Mouse (Mus musculus) thymus, postnatal 14 days (tissue): ENCODE results near the gene Nek6.

Source experiments
- DNase-seq: peaks from one replicate; pipeline ENCODE4 v3.0.0; 2021

Gene Nek6

DNA sequence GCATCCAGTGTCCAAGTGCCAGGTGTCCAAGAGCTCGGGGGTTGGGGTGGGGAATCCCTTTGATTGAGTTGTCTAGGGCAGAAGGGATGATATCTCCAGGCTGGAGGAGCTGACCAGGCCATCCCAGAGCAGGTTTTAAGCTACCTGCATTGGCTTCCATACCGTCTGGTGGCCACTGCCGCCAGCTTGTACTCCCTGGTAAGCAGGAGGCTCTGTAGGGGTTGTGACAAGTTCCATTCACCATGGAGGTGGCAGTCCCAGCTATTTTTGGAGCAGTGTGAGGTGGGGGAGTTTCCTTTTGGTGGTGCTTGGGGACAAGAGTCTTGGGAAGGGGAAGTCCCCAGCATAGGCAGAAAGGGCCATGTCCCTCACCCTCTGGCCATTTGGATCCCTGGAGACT lies 29.7 kb downstream of the Nek6 start:
- no peak for DNase-seq

DNA sequence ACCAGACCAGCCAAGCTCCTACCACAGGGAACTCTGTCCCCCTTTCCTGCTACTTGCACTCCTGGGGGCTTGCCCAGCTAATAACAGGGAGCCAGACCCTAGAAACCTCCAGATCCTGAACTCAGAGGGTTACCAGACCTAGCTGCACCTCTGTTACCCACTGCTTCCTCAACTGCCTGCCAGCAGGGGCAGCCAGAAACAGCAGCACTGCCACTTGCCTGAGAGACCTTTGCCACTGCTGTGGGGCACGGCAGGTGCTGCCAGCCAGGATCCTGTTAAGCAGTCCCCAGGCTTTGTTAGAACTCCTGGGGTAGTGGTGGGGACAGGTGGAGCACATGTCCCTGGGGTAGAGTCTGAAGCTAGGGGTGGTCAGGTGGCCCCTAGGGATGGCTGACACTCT lies 30.1 kb downstream of the Nek6 start:
- DNase-seq: no peak

DNA sequence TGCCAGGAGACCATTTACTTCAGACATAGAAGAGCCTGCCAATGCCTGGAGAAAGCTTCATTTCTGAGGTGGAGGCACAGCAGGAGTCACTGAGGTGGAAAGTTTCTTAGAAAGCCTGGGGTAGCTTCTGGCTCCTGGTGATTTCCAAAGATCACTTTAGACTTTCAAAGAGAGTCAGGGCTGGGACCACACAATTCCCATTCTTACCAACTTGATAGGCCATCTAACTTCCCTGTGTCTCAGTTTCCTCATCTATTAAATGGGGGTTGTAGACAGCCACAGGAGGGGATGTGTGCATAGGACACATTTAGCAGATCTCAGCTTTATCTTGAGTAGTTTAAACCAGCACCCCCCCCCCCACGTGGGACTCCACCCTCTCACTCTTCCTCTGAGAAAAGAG lies 30.9 kb downstream of the Nek6 start:
- DNase-seq: no peak

DNA sequence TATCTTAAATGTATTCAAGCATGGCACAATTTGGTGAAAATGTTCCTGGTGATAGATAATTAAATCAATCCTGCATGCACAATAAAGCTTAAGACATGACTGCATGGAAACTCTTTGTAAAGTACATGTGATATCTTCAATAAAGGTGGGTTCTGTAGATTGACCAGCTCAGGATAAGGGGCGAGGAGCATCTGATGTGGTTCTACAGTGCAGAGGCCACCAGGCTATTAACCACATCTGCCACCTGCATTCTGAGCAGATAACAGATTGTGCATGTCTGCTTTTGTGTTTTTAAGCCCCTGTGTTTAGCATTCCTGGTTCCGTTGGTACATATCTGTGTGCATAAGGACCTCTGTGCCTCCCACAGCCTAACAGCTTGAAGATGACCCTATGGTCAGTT lies 31.7 kb downstream of the Nek6 start:
- DNase-seq: no peak

DNA sequence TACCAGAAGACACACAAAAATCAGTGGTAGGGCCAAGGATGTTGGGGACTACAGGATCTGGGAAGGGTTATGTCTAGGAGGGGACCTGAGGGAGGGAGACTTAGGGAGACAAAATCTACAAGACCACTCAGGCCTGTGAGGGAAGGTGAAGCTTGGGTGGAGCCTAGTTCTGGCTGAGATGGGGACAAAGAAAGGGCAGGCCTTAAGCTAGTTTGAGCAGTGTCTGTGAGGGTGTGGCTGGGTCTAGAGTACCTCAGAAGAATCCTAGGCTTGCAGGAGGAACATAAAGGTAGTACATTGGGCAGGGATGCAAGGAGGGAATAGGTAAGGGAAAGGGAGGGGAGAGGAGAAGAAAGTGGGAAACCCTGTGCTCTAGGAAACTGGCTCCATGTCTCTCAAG lies 32.9 kb downstream of the Nek6 start:
- no peak for DNase-seq

DNA sequence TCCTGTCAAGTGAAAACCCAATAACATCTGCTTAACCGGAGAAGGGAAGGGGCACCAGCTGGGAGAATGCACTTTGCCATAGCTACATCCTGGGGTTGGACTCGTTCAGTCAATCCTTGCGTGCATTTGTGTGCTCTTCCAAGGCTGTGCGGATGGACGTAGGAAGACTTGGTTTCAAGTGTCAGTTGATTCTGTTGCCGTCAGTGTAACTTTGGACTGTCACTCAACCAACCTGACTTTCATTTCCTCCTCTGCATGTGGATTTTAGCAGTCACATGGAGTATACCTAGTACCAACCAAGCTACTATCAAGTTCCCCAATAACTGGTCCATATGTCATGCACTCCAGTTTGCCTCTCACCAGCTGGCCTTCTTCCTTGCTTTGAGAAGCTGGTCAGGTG lies 33.5 kb downstream of the Nek6 start:
- DNase-seq: no peak

DNA sequence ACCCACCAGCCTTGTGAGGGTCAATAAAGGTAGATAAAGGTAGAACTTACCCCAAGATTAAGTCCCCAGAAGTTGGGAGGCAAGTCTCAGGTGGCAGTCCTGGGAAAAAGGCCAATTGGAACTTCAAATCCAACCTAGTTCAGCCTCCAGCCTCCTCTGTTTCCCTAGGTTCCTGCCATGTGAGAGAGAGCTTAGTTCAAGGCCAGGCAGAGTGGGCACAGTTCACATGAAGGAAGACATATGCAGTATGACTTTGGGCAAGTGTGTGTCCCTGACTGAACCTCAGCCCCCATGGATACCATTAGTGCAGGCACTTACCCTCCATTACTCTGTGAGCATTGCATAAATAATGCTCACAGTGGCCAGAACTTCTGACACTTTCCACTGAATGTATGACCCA lies 34.3 kb downstream of the Nek6 start:
- DNase-seq: no peak

DNA sequence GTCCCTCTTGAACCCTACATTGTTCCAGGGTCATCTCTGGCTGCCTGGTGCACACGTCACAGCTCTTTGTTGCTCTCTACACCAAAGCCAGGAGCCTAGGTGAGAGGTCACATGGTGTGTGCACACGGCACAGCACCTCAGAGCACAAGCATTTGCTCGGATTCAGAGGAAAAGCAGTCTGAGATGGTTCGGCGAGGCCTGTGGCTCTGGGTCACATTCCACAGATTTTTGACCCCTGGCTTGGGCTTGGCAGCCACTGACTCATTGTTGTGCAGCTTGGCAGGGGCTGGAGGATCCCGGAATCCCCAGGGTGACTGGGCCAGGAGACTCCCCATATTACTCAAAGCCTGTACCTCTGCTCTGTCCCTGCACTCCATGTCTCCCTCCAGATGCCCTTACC lies 34.8 kb downstream of the Nek6 start:
- no peak for DNase-seq

DNA sequence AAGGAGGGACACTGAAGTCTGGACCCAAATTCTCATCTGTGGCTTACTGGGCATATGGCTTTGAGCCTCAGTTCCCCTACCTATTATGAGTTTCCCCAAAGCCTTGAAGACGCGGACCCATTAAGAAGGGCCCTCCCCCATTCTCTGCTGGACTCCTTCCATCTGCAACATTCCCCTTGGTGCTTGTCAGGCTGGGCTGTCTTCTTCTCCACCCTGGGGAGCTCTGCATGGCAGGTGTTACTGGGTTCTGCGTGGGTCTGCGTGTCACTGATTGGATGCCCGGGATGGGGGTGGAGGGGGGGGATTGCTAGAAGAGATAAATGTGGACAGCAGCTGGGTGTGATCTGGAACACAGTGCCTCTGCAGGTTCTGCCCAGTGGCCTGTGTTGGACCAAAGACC lies 35.3 kb downstream of the Nek6 start:
- DNase-seq: no peak

DNA sequence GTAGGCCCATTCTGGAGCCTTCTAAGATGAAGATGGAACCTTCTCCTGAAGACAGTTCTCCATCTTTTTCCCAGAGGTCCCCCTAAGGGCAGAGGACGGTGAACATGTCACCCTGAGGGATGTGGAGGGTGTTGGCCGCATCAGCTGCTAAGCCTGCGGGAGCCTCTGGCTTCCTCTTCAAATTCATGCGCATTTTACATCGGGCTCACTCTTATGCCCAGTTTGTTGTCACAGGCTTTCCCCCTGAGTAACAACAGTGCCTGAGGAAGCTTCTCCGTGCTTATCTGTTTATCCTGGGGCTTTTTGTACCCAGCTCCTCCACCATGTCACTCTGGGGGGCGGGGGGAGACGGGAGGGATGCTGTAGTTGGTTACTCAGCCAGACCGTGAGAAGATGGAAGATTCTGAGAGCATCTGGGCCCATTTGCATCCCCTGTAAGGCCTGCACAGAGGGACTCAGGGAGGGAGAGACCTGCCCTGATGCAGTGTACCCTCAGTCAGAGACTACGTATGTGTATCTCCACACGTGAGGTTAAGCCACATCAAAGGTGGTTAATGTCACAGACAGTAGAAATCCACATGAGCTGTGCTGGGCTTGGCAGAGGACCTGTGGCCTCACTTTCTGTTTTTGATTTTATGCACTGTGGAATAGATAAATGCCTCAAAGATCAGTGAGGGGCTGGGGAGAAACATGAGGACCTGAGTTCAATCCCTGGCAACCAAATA lies 36.5 kb downstream of the Nek6 start:
- DNase-seq: no peak

DNA sequence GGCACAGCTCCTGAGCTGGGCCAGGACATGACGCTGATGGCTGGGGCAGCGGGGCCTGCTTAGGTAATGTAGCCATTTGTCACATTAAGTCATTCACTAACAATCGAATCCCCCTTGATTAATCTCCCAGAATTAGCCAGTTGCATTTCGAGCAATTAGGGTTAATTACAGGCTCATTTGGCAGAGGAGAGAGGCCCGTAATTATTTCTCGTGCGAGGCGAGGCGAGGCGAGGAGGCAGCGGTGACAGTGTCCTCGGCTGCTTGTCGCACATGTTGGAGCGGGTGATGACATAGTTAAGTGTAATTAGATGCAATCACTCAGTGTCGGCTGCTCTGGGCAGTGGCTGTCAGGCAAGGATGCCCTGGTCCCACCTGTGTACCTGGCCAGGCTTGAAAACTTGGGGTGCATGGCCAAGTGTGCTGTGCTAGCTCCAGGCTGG lies 40.6 kb downstream of the Nek6 start:
- no peak for DNase-seq

DNA sequence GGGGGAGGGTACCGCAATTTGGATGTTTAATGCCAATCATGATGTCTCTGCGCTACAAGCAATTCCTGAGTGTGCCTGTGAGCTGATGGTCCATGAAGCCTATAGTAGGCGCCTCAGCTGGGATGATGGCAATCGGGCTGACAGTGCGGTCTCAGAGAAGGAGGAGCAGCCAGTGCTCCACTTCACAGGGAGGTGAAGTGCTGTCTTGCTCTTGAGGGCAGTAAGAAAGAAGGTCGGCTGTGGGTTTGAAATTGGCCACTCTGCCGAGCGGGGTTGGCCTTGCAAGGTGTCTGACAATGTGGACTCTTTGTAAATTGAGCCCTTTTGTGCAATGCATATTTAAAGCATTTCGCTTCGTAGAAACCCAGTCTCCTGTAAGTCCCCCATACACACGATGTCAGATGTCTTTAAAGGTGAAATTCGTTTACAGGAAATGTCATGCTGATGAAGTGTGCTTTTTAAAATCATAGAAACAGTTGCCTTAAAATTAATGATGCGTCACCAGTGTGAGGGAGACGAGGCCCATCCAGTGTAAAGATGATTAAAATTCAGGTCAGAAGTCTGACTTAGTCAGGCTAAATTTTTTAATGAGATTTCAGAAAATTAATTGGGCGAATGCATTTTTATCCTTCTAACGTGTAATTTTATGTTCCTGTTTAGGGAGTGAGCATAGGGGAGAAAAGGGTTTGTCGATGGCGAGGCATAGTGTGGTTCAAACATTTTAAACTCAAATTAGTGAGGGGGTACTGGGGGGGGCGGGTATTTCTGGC lies 43.0 kb downstream of the Nek6 start:
- DNase-seq: no peak

DNA sequence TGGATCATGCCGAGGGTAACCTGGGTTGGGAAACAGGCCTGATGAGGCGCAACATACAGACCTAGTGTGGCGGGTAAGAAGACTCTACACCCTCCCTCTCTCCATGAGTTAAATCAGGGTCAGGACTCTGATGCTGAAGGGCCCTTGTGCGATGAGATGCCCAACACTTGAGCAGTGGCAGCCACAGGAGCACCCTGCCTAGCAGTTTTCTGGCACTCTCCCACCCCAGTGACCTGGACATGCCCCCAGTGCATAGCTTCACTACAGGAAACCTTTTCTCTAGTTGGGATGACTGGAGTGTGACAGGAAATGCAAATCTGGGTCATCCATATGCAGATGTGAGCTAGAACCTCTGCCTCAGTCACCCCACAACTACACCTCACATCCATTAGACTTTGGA lies 44.2 kb downstream of the Nek6 start:
- DNase-seq: no peak

DNA sequence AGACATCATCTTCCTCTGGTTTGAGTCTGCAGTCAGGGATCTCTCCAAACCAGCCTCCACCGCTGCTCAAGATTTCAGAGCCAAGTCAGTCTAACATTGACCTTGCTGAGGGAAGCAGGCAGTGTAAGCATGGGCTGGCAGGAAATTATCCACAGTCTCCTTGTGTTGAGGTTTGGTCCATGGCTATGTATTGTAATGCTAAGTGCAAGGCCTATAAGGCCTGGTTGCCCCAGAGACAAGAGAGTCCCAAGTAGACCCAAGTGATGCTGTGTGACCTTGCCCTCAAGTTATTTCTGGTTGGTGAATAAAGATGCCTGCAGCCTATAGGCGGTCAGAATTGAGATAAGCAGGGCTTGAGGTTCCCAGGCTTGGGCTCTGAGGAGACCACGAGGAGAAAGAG lies 45.3 kb downstream of the Nek6 start:
- no peak for DNase-seq

DNA sequence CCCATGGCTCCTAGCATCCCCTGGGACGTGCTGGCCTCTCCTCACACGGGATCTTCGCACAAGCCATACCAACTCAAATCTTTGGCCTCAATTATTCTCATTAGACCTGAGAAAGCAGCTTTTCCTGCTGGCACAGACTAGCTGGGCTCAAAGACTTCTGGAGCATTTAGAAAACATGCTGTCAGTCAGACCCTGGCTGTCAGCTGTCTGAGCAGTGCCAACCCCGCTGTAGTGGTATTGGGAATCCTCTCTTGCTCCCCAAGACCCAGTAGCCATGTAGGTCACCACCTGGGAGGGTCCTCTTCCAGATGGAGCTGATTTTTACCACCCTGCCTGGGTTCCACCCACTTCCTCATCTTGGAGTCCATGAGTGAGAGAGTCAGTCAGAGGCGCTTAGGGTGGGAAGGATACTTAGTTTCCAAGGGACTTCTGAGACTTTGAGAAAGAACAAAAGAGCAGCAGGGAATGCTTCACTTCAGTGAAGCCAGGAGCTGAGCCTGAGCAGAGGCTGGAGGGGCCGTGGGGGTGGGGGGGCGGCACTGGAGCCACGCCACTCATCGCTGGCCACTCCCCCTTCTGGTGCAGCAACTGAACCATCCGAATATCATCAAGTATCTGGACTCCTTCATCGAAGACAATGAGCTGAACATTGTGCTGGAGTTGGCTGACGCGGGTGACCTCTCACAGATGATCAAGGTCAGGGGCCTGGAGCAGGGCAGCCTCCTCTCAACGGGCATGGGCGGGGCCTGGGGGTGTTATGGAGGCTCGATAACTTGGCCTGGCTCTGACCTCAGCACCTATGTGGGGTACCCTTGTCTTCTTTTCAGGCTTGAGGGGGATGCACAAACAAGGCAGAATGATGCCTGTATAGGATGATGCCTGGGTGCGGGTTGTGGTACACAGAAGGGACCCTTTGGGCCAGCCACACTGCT lies 49.1 kb downstream of the Nek6 start:
- no peak for DNase-seq

DNA sequence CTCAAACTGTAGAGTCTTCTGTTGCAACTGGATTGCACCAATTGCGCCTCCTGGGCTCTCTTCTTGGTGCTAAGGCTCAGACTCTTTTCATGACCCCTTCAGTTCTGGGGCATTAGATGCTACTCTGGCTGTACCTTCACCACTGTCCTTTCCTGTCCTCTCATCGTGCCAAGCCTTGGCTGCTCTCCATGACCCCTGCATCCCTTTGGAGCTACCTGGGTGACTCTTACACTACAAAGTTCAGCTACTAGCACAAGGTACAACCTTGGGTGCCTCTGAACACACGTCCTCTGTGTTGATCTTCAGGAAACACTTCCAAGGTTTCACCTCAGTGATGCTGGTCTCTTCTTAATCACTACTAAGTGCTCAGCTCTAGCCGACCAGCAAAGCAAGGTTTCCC lies 51.2 kb downstream of the Nek6 start:
- no peak for DNase-seq

DNA sequence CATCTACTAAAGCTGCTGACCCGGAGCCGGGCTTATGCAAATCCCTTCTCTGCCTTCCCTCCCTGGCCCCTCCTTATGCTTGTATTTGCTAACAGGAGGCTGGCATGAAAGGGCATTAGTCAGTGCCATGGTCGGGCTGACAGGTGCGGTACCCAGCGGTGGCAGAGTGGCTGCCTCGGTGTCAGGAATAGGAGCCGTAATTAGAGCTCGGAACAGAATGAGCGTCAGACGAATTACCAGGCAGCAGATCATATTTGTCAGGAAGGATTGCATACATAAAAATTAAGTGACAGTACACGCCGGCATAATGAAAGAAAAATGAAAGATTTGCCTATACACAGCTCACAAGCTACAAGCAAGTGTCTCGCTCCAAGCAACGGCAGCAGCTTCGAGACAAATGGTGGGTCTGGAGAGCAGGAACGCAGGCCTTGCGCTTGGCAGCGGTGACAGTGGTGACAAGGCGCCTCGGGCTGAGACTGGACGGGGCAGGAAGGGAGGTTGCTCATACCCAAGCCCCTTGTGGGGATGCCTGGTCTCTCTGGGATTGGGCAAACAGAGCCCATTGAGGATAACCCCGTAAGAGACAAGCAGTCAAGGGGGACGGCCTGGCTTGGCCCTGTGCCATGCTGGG lies 60.6 kb downstream of the Nek6 start:
- no peak for DNase-seq

DNA sequence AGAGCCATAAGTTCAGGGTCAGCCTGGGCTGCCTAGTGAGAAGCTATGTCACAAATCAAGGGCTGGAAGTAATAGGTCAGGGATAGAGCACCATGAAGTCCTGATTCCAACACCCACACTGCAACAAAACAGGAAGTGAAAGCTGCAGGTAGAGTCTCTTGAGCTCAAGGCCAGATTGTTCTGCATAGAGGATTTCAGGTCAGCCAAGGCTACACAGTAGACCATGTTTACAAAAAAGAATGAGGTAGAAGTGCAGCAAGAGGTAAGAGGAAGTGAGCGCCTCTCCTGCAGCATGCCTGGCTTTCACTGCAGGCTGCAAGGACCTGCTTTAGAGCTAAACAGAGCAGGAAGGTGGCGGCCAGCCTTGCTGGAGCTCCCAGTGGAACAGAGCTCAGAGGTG lies 63.3 kb downstream of the Nek6 start:
- DNase-seq: no peak

DNA sequence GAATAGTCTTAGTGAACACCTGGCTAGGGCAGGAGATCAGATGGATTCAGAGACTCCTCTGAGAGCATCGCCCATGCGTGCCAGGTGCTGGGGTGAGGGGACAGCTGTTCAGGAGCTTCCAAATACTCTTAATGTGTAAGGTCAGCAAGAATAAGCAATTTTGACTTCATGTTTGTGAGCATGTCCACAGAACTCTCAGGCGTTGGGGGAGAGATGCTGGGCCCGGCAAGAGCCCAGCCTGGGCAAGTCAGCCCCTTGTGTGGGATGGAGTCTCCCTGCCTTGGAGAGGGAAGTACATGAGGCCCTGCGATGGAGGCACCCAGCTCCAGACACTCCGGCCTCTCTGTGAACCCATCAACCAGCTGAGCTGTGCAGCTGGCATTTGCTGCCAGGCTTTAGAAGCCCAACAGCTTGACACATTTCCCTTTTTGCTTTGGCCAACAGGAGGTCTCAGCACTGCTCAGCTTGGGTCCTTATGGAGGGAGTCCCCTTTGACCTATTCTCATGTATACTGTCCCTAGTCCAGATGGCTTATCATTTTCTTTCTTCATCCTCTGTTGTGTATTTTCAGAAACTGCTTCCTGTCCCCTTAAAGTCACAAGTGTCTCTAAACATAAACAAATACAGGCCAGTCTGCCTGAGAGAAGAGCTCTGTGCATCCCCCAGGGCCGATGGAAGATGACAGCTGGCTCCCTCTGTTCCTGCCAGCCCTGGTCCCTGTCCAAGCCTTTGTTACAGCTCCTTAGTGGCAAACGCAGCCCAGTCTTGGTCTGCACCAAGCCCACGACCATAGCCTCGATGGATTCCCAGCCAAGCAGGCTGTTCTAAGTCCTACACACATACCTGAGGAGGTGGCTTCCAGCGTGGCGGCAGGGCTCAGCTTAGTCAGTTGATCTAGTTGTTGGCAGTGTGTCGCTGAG lies 67.4 kb downstream of the Nek6 start:
- DNase-seq: no peak

DNA sequence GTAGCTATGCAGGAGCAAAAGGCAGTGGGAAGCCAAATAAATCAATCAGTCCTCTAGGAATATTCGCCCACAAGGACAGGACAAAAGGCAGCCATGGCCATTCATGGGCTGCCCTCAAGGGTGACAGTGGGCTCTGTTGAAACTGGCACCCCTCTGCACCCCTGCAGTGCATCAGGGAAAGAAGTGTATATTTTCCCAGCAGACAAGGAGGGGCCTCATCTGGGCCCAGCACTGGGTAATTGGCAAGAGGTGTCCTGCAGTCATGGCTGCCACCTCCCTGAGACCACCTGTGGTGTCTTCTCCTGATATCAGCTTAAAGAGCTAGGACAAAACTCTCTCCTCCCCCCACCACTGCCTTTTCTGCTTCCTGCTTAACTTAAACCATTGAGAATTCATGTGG lies 68.1 kb downstream of the Nek6 start:
- DNase-seq: no peak

DNA sequence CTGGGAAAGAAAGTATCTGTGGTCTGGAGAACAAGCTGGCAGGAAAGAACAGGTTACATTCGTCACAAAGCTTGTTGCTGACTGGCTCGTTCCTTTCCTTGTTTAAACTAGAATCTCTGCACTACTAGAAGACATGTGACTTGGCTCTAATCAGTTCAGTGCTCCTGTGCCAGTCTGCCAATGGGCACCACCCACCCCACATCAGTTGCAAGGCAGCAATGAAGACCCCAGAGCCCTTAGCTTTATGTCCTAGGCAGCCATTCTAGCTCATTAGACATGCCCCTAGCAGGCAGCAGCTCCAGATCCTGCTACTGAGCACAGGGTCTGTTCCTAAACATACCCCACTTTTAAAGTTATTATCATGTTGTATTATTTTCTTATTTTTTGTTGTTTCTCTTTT lies 72.5 kb downstream of the Nek6 start:
- no peak for DNase-seq
